Mouse (Mus musculus) lung, embryonic 16.5 days (tissue): ENCODE data around the gene Tas1r3. TPM values are rescaled to one million over a fixed set of nuclear protein-coding genes. Genes with fewer than 3 reads are reported as not detected.

Experiments
- ATAC-seq: fragments of 200-750 bp; cut with Nextera tagmentation; 2 replicates; pipeline ENCODE4 v1.8.0; 2017; ENCODE audit warnings: low read depth, mild to moderate bottlenecking, moderate library complexity
- H3K27ac ChIP-seq: fragments of 300-500 bp; sonication (generic); 2 replicates; pipeline ENCODE4 v1.5.1; 2014; ENCODE audit warnings: mild to moderate bottlenecking, control low read depth, low read length
- H3K27me3 ChIP-seq: fragments of 300-500 bp; sonication (generic); 2 replicates; pipeline ENCODE4 v1.6.1; 2014; ENCODE audit warnings: low read depth, low read length, mixed read lengths; ENCODE audit not compliant: control insufficient read depth, insufficient read depth
- H3K36me3 ChIP-seq: fragments of 300-500 bp; sonication (generic); 2 replicates; pipeline ENCODE4 v1.6.1; 2014; ENCODE audit warnings: low read length; ENCODE audit not compliant: control insufficient read depth, insufficient read depth
- H3K4me1 ChIP-seq: fragments of 300-500 bp; sonication (generic); replicated peaks from 2 replicates; pipeline ENCODE4 v1.6.1; 2014; ENCODE audit warnings: low read length, mixed read lengths; ENCODE audit not compliant: control insufficient read depth, insufficient read depth
- H3K4me2 ChIP-seq: fragments of 300-500 bp; sonication (generic); 2 replicates; pipeline ENCODE4 v1.6.1; 2014; ENCODE audit warnings: low read depth, low read length, control low read depth
- H3K4me3 ChIP-seq: fragments of 300-500 bp; sonication (generic); 2 replicates; pipeline ENCODE4 v1.5.1; 2014; ENCODE audit warnings: mild to moderate bottlenecking, low read length, control low read depth
- H3K9ac ChIP-seq: fragments of 300-500 bp; sonication (generic); 2 replicates; pipeline ENCODE4 v1.6.1; 2014; ENCODE audit warnings: low read length, control low read depth
- H3K9me3 ChIP-seq: fragments of 300-500 bp; sonication (generic); 2 replicates; pipeline ENCODE4 v1.6.1; 2016; ENCODE audit warnings: low read length; ENCODE audit not compliant: control insufficient read depth
- WGBS: fragments of 180-500 bp; shearing (Covaris S2); extraction: QIAGEN DNeasy Blood & Tissue Kit; methylation state at CpG from one replicate; pipeline ENCODE4 v1.1.7; 2014; 5-methylcytosine and 5-hydroxymethylcytosine counted together
- polyA plus RNA-seq: library from polyadenylated mRNA; unstranded; fragments of >200 nt; fragmentation: Nextera tagmentation; extraction: Ambion mirVana; gene quantifications from 2 replicates; pipeline ENCODE4 v1.2.1, GENCODE M21; 2015

Gene Tas1r3
- polyA plus RNA-seq, 1 experiment from 2014 or later = 0.30 TPM

GRCm38 (mm10) chr4:155840076-155841002 is 22.8 kb downstream of the Tas1r3 start:
- H3K4me3 ChIP-seq = peak overlapping the region; percentile 67
- peaks cover 37% of the 10 kb centered on the region for H3K4me1 ChIP-seq
- peak overlapping the region; percentile 78 for H3K9ac ChIP-seq
- WGBS = 8% methylated on average over 8 of the region's 8 CpGs
- H3K36me3 ChIP-seq = peaks cover 13% of the 10 kb centered on the region
- peaks cover 8% of the 10 kb centered on the region for H3K27me3 ChIP-seq
- peak; percentile 4; the same call in 1 of the 2 replicates for ATAC-seq
- peak overlapping the region; percentile 92 for H3K4me2 ChIP-seq
- H3K27ac ChIP-seq = peak overlapping the region; percentile 99
- H3K9me3 ChIP-seq = no peaks in the 10 kb centered on the region

- Histone ChIP-seq H3K4me2 (peak within 1 kb of the TSS; percentile 92), H3K4me1 (peaks cover 37% of the 10 kb centered on the region), H3K36me3 (peaks cover 13% of the 10 kb centered on the region), H3K9me3 (no peaks in the 10 kb centered on the region), H3K9ac (peak within 1 kb of the TSS; percentile 78), H3K27me3 (peaks cover 8% of the 10 kb centered on the region), H3K4me3 (peak within 1 kb of the TSS; percentile 67), H3K27ac (peak within 1 kb of the TSS; percentile 99)
- ATAC-seq = peak; percentile 94
- 4% methylated on average over 16 of the region's 16 CpGs for WGBS
Measured at GRCm38 (mm10) chr4:155839483-155839910, 23.7 kb downstream of the Tas1r3 start, which contains the start of gene Mxra8. Mxra8 (plus strand) TSS chr4:155839680.

DNA sequence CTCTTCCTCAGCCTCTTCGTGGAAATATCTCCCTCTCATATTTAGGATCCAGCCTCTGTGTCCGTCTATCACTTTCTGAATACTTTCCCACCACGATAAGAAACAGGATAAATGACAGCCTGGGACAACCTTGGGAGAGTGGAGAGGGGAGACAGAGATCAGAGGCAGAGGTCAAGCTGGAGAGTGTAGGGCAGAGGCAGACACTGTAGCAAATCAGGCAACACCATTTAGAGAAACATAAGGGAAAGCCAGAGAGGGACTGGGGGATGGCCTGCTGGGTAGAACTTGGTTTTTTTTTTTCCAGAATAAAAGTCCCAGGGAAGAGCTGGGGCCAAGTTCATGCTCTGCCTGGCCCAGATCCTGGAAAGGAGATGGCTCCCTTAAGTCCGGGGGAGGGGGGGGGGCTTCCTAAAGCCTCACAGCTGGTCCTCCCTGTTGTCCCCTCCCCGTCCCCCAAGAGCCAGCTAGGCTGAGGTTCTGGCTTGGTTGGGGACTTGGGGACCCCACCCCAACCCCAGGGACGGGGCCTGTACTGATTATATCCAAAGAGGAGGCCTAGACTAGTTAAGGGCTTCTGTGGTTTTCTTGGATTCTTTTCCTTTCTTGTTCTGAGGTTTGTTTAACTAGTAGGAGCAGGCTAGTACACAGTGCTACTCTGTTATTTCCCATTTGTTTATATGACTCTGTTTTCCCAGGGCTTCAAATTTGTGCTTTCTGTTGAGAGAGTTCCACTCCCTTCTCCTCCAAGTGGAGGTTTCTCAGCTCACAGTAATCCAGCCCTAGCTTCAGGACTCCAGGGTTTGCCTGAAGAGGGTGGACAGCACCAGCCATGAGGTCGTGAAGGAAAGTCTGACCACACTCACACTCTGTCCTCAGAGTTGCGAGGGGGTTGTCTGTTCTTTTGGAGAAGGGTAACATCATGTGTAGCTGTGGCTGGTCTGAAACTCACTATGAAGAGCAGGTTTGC is 24.7 kb downstream of the Tas1r3 start:
- Histone ChIP-seq H3K4me2 (peak overlapping the region; percentile 92), H3K36me3 (peaks cover 13% of the 10 kb centered on the region), H3K27ac (peak overlapping the region; percentile 99), H3K9me3 (no peaks in the 10 kb centered on the region), H3K9ac (peak overlapping the region; percentile 28), H3K27me3 (peaks cover 8% of the 10 kb centered on the region), H3K4me3 (no peak overlapping the region), H3K4me1 (peaks cover 45% of the 10 kb centered on the region)
- peak; percentile 37 for ATAC-seq
- 30% methylated on average over 8 of the region's 8 CpGs for WGBS

DNA sequence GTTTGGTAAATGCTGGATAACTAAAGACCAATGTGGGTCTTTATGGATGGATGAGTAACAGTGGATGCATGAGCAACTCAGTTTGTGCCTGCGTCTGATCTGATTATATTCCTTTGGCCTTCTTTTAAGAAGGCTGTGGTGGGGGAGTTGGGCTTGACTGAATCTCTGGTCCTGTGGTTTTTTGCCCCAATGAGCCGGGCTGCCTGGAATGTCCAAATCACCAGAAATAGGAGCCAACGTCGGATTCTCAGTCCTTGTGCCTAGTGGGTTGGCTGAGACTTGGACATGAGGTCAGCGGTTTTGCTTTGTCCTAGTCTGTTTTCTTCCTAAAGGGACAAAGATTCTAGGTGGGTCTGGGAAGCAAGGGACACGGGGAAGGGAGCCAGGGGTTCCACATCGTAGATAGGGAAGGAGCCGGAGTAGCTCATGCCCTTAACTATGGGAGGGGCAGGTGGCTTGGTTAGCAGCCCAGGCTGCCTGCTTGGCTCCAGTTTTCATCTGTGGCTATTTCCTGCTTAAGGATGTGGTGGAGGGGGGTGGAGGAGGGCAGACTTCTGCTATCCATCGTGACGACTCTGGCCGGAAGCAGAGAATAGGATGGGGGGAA is 25.7 kb downstream of the Tas1r3 start:
- Histone ChIP-seq H3K36me3 (peaks cover 7% of the 10 kb centered on the region), H3K4me2 (peak overlapping the region; percentile 43), H3K4me3 (no peak overlapping the region), H3K27me3 (peaks cover 8% of the 10 kb centered on the region), H3K9me3 (no peaks in the 10 kb centered on the region), H3K9ac (peak overlapping the region; percentile 28; the same call in 1 of the 2 replicates), H3K4me1 (peaks cover 52% of the 10 kb centered on the region), H3K27ac (peak overlapping the region; percentile 99)
- peak; percentile 7; the same call in 1 of the 2 replicates for ATAC-seq
- WGBS = 39% methylated on average over 11 of the region's 11 CpGs

GRCm38 (mm10) chr4:155833836-155834235 is 29.3 kb downstream of the Tas1r3 start:
- Histone ChIP-seq H3K4me2 (0 out of 2 replicates have a peak overlapping the region, but pooled peaks have one; percentile 22), H3K9me3 (no peaks in the 10 kb centered on the region), H3K4me3 (no peak overlapping the region), H3K4me1 (peaks cover 40% of the 10 kb centered on the region), H3K36me3 (no peaks in the 10 kb centered on the region; the same call in 1 of the 2 replicates), H3K27ac (peak overlapping the region; percentile 79), H3K27me3 (no peaks in the 10 kb centered on the region), H3K9ac (no peak overlapping the region)
- 17% methylated on average over 2 of the region's 2 CpGs for WGBS
- ATAC-seq = peak; percentile 32

DNA sequence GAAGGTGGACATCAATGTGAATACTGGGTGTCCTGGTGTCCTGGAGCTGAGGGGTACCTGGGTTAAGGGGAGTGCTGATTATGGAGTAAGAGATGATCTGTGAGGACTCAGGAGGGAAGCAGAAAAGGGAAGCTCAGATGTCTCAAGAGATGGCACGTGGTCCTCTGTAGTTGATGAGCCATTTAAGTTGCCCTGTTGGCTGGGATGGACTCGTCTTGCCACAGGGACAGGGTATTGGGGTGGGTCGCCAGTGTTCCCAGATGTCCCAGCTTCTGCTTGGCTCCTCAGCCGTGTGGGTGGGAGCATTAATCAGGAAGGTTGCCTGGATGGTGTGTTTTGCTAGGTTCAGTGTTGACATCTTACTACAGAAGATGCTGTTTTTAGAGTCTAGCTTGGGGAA is 29.9 kb downstream of the Tas1r3 start:
- 81% methylated on average over 4 of the region's 4 CpGs for WGBS
- Histone ChIP-seq H3K9me3 (no peaks in the 10 kb centered on the region), H3K27ac (no peak overlapping the region), H3K4me2 (no peak overlapping the region), H3K36me3 (no peaks in the 10 kb centered on the region; the same call in 1 of the 2 replicates), H3K4me1 (peaks cover 36% of the 10 kb centered on the region), H3K9ac (no peak overlapping the region), H3K27me3 (no peaks in the 10 kb centered on the region), H3K4me3 (no peak overlapping the region)
- no peak for ATAC-seq

- Histone ChIP-seq H3K4me2 (peak overlapping the region; percentile 89), H3K27me3 (no peaks in the 10 kb centered on the region), H3K9ac (peak overlapping the region; percentile 94), H3K4me3 (peak overlapping the region; percentile 88), H3K27ac (peak overlapping the region; percentile 23; the same call in 1 of the 2 replicates), H3K9me3 (no peaks in the 10 kb centered on the region), H3K4me1 (peaks cover 27% of the 10 kb centered on the region), H3K36me3 (peaks cover 6% of the 10 kb centered on the region)
- no peak for ATAC-seq
- WGBS = 47% methylated on average over 10 of the region's 10 CpGs
Measured at GRCm38 (mm10) chr4:155832321-155832720, 30.8 kb downstream of the Tas1r3 start.

DNA sequence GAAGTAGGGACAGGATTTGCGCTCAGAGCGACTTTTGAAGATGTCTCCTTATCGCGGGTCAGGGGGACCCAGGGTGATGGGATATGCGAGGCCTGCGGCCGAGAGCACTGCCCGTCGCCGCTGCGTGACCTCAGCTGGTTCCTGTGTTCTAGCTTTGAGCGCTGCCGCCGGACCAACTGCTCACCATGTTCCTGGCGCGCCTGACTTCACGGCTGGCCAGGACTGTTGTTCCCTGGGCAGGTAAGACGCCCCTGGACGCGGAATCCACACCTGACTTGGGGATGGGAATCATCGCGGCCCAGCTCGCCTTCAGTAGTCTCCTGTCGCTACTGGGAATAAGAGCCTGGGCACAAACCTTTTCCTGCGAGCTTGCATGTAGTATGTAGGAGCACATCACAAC is 31.3 kb downstream of the Tas1r3 start:
- H3K4me2 ChIP-seq = peak overlapping the region; percentile 89
- H3K27ac ChIP-seq = peak overlapping the region; percentile 96
- H3K4me1 ChIP-seq = peaks cover 24% of the 10 kb centered on the region
- under 1% methylated on average over 25 of the region's 25 CpGs for WGBS
- peak overlapping the region; percentile 88 for H3K4me3 ChIP-seq
- H3K9ac ChIP-seq = peak overlapping the region; percentile 94
- no peaks in the 10 kb centered on the region for H3K27me3 ChIP-seq
- no peaks in the 10 kb centered on the region for H3K9me3 ChIP-seq
- no peak for ATAC-seq
- peaks cover 11% of the 10 kb centered on the region for H3K36me3 ChIP-seq
